Mouse (Mus musculus): ENCODE results near the gene Rufy2.
"Not testable (repeated sequence)": the region's sequence is repeated elsewhere in the genome, so short reads cannot be mapped to it uniquely, and the experiment has no call there.

Rufy2 gene

GRCm38 (mm10) chr10:63054071-63054470 lies 74.0 kb downstream of the Rufy2 start:
- not testable (repeated sequence) for DNase-seq

- no peak for DNase-seq
Measured at GRCm38 (mm10) chr10:63054586-63054985, 74.6 kb downstream of the Rufy2 start.

- DNase-seq = no peak
Measured at GRCm38 (mm10) chr10:63056966-63057750, 77.1 kb downstream of the Rufy2 start.

DNA sequence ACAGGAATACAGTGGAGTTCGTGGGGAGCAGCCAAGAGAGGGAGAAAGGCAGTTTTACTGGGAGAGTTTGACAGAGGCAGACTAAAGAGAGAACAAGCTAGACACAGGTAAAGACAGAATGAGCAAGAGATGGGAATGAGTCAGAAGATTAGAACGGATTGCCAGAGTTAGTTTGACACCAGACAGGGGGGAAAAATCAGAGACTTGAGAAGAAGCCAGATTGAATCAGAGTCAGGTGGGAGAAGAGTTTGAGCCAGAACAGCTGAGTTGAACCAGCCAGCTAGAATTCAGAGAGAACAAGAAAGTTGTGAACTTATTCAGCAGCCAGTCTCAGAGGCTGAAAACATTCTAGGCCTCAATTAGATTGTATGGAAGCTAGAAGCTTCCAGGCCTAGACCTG lies 79.8 kb downstream of the Rufy2 start, which contains the start of gene Pbld1:
Pbld1 (plus strand) TSS at position 301 of the 400 bp plus-strand sequence.
- no peak for DNase-seq

DNA sequence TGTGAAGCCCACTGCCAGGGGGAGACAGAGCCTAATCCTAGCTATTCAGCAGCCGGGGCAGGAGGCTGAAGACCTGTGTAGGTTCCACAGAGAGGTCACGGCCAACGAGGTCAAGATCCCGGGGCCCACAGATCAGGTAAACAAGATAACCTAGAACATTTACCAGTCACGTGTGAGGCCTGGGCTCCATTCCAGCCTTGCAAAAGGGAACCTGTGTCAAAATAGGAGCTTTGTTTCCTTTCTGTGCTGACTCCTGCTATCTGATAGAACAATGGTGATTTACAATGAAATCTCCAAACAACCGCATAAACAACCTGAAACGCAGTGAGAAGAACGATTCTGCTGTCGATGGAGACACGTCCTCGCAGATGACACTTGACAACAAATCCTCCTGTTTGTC lies 80.4 kb downstream of the Rufy2 start:
- DNase-seq = no peak

DNA sequence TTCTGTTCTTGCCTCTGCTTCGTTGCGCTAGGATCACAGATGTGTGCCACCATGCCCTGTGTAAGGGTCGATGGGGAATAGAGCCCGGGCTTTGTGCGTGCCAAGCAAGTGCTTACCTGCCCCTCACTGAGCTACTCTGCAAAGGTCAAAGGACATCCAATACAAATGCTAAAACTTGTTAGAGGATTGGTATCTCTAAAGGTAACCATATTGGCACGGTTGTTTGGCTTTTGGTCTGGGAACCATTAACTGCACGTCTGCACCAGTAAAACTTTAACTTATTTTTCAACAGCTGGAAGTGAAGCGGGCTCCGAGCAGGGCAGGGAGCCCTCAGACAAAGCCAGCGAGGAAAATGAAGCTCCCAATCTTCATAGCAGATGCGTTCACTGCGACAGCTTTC lies 81.2 kb downstream of the Rufy2 start:
- no peak for DNase-seq

GRCm38 (mm10) chr10:63062696-63063095 lies 82.7 kb downstream of the Rufy2 start:
- DNase-seq = no peak

GRCm38 (mm10) chr10:63063365-63063764 lies 83.3 kb downstream of the Rufy2 start:
- DNase-seq = no peak

GRCm38 (mm10) chr10:63064516-63064915 lies 84.5 kb downstream of the Rufy2 start:
- no peak for DNase-seq

DNA sequence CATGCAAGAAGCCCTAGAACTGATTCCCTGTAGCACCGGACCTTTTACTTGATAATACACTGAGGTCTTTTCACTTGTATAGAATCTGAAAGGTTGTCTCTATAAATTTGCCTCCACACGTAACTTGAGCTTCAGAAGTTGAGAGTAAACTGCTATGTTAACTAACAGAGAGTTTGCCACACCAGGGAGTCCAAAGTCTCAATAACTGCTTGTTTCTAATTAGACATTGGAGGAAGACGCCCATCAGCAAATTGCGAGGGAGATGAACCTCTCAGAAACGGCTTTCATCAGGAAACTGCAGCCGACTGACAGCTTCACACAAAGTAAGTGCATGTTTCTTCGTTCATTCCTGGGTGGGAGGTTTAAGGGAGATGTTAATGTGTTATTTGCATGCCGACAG lies 85.5 kb downstream of the Rufy2 start:
- DNase-seq = no peak

- peak; percentile 82 for DNase-seq
Measured at GRCm38 (mm10) chr10:63065988-63066387, 86.0 kb downstream of the Rufy2 start.
